In genomic region chr13:71732903-71733302, GRCm38 (mm10) we compare ENCODE assay signal across 34 mouse cellular contexts.
"Had no signal": no experiment of that assay in that cellular context is flagged by ENCODE, and none has a peak within 500 bp of the region (broad histone marks: within the 10 kb centered on the region; RNA-seq: fewer than 3 reads in every experiment).

No protein-coding gene starts in this region.

- H3K4me2 ChIP-seq: heart, embryonic 11.5 days; heart, embryonic 12.5 days; heart, embryonic 13.5 days; heart, embryonic 15.5 days; hindbrain, embryonic 12.5 days; hindbrain, embryonic 13.5 days; hindbrain, embryonic 14.5 days; hindbrain, embryonic 15.5 days; intestine, embryonic 15.5 days; kidney, embryonic 15.5 days had no signal

- H3K9ac ChIP-seq: heart, embryonic 12.5 days; heart, embryonic 13.5 days; heart, embryonic 15.5 days; hindbrain, embryonic 12.5 days; hindbrain, embryonic 13.5 days; hindbrain, embryonic 14.5 days; hindbrain, embryonic 15.5 days; intestine, embryonic 15.5 days; kidney, embryonic 15.5 days had no signal

- H3K9me3 ChIP-seq: heart, embryonic 10.5 days; heart, embryonic 12.5 days; heart, embryonic 13.5 days; heart, embryonic 15.5 days; hindbrain, embryonic 10.5 days; hindbrain, embryonic 12.5 days; hindbrain, embryonic 13.5 days; hindbrain, embryonic 15.5 days; intestine, embryonic 15.5 days; kidney, embryonic 15.5 days had no signal

- DNase-seq: heart, postnatal 10 days; heart, postnatal 14 days; heart, postnatal 36 days; heart, postnatal 4 days; kidney, adult 11 months; kidney, adult 18-20 months; kidney, adult 8-10 months; kidney, adult 9 months; kidney, postnatal 10 days; kidney, postnatal 14 days; kidney, postnatal 25 days; kidney, postnatal 36 days; kidney, postnatal 4 days; layer of hippocampus, adult 9-11 months; layer of hippocampus, postnatal 36 days had no signal

- H3K27ac ChIP-seq: heart, embryonic 10.5 days; heart, embryonic 13.5 days; heart, embryonic 15.5 days; hindbrain, embryonic 10.5 days; hindbrain, embryonic 12.5 days; hindbrain, embryonic 13.5 days; hindbrain, embryonic 14.5 days; hindbrain, embryonic 15.5 days; hindbrain, postnatal 0 days; intestine, embryonic 15.5 days; kidney, embryonic 15.5 days; kidney, postnatal 0 days; layer of hippocampus, adult 2 months had no signal

- H3K27me3 ChIP-seq: heart, embryonic 12.5 days; heart, embryonic 15.5 days; hindbrain, embryonic 12.5 days; hindbrain, embryonic 15.5 days; intestine, embryonic 15.5 days had no signal

- H3K36me3 ChIP-seq: heart, embryonic 10.5 days; heart, embryonic 12.5 days; heart, embryonic 13.5 days; heart, embryonic 15.5 days; hindbrain, embryonic 10.5 days; hindbrain, embryonic 12.5 days; hindbrain, embryonic 13.5 days; hindbrain, embryonic 15.5 days; intestine, embryonic 15.5 days; kidney, embryonic 15.5 days had no signal

- ATAC-seq: hindbrain, embryonic 16.5 days; hindbrain, postnatal 0 days; inflammation-experienced regulatory T-cells, adult 6 months; intestine, embryonic 15.5 days; intestine, embryonic 16.5 days; intestine, postnatal 0 days had no signal

- H3K4me1 ChIP-seq: heart, embryonic 12.5 days; heart, embryonic 13.5 days; heart, embryonic 15.5 days; hindbrain, embryonic 10.5 days; hindbrain, embryonic 12.5 days; hindbrain, embryonic 15.5 days; intestine, embryonic 15.5 days; kidney, embryonic 15.5 days had no signal

- H3K4me3 ChIP-seq: heart, embryonic 10.5 days; heart, embryonic 12.5 days; heart, embryonic 13.5 days; heart, embryonic 15.5 days; hindbrain, embryonic 10.5 days; hindbrain, embryonic 12.5 days; hindbrain, embryonic 13.5 days; hindbrain, embryonic 15.5 days; intestine, embryonic 15.5 days; kidney, embryonic 15.5 days; layer of hippocampus, adult 2 months had no signal
